Mouse (Mus musculus) retina, embryonic 14.5 days (tissue): ENCODE data around the gene Acox1.

Experiments used
- DNase-seq: peaks from one replicate; pipeline ENCODE4 v3.0.0-alpha.2; 2015; ENCODE audit warnings: low spot score

Gene Acox1

DNA sequence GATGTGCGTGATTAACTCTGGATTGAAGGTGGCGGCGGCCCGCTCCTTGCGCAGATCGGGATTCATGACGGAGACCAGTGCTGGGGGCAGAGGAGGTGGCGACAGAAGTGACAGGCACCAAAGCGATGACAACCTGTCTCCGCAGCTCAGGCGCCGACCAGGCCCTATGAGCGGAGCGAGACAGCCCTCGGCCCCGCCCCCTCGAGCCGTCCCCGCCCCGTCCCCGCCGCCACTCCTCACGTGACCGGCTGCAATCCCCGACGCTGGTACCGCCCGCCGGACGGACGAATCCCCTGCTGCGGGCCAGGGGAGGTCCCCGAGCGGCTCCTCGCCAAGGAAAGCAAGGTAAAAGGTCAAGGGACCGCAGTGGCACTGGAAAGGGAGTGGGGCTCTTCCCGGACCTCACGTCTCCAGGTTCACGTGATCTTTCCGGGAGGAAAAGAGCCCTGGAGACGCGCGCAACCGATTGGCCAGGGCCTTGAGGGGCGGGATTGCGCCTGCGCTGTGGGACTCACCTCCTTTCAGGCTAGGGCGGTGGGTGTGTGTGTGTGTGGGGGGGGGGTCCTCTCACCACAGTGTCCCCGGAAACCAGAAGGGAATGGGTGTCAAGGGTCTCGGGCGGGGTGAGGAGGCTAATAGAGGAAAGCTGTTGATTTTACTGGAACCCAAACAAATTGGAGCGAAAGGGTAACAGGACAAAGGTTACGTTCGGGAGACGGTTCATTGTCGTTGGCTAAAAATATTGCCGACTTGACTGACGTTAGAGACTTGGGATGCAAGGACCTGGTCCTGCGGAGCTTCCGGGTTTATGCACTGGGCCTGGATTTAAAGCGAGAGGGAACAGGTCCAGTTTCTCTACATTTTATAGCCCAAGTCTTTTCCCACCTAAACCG, at the start of gene Acox1, which contains the start of gene Ten1:
Acox1 (minus strand) TSS at position 407 of the 893 bp plus-strand sequence.
Ten1 (plus strand) TSS at position 217 of the 893 bp plus-strand sequence.
- peak; percentile 98 for DNase-seq

- DNase-seq, result no peak
Measured at GRCm38 (mm10) chr11:116247502-116248222, 48.8 kb upstream of the Acox1 start.

- no peak for DNase-seq
Measured at GRCm38 (mm10) chr11:116245616-116246015, 46.8 kb upstream of the Acox1 start.

DNA sequence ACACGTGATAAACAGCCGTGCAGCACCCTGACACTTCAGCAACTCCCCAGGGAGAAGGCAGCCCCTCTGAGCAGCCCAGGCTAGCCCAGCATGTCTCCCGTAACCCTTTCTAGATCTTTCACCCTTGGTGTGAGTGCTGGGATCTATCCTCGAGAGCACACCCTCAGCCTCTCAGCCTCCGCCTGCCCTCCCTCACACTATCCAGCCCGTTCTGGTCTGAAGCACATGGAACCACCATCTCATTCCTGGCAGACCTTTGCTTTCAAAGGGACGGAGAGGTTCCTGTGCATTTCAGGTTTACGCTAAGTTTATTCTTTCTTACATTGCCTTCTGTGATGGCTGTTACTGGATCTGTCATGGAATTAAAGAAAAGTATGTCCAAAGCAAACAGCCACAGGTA, 45.7 kb upstream of the Acox1 start:
- DNase-seq, result no peak

DNA sequence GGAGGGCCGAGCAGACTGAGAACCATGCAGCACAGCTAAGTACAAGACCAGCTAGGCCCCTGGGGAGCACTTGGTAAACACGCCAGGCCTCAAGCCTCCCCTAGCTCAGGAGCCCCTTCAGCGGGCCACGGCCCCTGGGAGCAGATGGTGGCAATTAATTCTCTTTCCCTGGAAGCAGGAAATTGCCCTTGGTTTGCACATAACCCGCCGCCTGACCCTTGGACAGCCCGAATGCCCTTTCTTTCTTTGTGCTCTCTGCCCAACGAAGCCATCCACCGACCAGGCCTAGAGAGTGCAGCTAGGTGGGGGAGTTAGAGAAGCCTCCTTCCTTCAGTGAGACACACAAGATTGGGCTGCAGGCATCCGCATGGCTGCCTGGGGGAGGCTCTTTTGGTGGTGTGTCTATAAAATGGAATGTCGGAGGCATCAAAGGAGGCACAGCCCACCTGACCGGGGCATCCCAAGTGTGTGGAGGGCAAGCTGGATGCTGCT, 42.9 kb upstream of the Acox1 start:
- peak; percentile 59 for DNase-seq

DNA sequence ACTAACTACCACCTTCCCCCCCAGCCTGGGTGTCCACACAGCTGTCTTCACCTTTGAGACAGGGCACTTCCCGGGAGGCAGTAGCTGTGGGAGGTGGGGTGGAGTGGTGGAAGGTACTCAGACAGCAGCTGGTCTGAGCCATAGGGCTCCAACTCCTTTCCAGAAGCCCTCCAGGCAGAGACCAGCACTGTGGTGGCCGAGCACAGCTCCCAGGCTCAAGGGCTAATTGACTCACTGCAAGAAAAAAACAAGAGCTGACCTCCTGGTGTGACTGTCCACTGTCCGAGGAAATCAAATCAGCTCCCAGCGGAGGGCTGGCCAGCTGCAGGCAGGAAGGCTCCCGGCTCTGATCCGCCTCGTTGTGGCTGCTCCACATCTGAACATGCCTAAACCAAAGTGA, 41.0 kb upstream of the Acox1 start:
- DNase-seq, result peak; percentile 72

DNA sequence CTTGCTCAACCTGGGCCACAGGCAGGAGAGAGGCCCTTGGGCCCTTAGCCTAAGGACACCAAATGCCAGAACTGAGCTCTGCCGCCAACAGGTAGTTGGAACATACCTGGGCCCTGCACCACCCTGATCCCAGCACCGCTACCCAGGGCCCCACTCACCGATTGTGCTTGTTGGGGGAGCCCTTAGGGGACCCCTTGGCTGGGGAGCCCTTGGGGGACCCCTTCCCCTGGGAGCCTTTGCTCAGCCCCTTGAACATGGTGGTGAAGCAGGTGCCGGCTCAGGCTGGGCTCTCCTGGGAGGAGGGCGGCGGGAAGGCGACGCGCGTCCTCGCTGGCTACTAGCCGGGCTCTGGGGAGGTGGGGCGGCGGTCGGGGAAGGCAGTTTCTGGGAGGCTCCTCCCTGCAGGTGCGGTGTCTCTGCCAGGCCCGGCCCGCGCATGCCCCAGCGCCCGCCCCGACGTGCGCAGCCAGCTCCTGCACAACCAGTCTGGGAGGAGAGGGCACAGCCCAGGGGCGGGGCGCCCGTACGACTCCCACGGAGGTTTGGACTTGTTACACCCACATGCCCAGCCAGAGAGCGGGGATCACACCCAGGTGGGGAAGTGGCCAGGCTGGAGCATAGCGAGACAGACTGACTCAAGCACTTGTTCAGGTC, 39.0 kb upstream of the Acox1 start, which contains the start of gene Evpl:
Evpl (minus strand) TSS at position 336 of the 654 bp plus-strand sequence.
- no peak for DNase-seq

GRCm38 (mm10) chr11:116234901-116235300, 36.1 kb upstream of the Acox1 start:
- no peak for DNase-seq

DNA sequence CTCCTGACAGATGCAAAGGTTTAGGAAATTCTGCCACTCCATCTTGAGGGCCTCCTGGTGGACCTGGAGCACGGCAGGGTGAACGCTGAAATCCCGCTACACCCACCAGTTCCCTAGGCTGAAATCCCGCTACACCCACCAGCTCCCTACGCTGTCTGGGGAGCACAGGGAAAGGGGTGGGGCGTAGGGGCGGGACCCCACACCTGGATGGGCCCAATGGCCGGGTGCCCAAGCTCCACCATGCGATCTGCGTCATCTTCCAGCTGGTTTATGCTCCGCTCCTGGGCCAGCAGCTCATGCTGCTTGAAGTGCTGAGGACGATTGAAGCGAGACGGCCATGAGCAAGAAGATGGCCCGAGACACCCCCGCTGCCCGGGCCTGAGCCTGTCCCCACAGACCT, 33.6 kb upstream of the Acox1 start:
- no peak for DNase-seq

DNA sequence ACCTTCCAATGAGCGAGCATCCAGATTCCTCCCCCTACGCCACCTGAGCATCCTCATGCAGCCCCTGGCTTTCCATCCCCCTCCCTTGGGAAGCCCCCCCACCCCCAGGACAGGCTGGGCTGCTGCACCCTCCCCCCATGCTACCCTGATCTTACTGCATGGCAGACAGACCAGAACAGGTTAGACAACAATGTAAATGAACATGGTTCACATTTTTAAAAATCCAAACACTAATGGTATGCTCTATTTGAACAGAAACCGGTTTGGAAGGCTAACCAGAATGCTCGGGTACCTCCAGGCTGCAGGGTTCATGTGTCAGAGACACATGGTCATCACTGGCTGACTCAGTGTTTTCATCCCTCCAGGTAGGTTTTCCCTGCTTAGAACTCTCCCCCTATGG, 29.9 kb upstream of the Acox1 start:
- no peak for DNase-seq

DNA sequence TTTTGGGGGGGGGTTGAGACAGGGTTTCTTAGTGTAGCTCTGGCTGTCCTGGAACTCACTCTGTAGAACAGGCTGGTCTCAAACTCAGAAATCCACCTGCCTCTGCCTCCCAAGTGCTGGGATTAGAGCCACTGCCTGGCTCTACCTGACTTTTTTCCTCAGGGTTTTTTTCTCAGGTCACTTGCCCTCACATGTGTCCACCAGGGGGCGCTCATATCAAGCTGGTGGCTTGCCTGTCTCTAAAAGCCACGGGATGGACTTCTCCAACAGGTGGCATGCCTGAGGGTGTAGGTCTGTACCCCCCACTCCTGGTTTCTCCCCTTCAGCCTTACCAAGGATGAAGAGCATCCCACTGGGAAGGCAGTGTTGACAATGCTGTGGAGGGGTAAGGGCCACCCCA, 27.6 kb upstream of the Acox1 start:
- peak; percentile 92 for DNase-seq

GRCm38 (mm10) chr11:116222740-116223059, 23.9 kb upstream of the Acox1 start:
- DNase-seq, result no peak

DNA sequence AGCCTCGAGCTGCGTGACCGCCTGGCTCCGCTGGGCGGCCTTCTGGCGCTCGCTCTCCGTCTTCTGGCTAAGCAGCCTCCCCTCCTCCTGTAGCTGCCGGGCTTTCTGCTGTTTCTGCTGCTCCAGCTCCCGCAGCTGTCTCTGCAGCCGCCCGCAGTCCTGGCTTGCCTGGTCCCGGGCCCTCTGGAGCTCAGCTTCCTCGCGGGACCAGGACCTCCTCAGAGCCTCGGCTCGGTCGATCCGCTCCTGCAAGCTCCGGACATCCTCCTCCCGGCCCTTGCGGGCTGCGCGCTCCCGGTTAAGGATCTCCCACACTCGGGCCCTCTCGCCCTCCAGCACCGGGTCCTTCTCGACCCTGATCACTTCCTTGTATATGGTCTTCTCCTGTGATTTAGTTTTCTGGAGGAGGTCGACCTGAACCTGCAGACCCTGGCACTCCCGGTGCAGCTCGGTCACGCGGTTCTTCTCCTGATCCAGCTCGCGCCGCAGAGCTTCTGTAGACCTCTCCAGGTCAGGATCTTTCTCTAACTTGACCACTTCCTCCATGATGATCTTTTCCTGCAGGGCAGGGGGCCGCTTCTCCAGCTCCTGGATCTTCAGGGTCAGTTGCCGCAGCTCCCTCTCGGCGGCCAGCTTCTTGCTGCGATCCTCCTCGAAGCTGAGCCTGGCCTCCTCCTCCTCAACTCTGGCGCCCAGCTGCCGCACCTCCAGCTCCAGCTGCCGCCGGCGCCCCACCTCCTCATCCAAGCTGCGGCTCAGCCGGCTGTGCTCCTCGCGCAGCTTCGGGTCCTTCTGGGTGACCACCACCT, 23.3 kb upstream of the Acox1 start:
- DNase-seq, result peak; percentile 47

DNA sequence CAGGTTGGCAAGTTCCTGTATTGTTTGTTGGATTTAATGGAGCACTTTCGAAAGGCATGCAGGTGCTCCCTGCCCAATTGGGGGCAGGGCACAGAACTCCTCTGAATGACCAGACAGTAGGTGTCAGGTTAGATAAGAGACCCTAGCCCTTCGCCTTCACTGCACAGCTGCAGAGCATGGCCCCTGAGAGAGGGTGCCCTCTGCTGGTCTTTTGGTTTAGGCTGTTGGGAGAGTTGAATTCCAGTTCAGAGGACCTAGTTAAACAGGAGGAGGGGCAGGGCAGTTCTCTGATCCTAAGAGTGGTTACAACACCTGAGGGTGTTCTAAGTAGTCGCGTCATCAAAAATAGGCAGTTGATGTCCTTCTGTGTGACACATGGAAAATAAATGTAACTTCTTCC, 21.0 kb upstream of the Acox1 start:
- peak; percentile 87 for DNase-seq

- peak; percentile 32 for DNase-seq
Measured at GRCm38 (mm10) chr11:116218737-116219400, 20.0 kb upstream of the Acox1 start.

DNA sequence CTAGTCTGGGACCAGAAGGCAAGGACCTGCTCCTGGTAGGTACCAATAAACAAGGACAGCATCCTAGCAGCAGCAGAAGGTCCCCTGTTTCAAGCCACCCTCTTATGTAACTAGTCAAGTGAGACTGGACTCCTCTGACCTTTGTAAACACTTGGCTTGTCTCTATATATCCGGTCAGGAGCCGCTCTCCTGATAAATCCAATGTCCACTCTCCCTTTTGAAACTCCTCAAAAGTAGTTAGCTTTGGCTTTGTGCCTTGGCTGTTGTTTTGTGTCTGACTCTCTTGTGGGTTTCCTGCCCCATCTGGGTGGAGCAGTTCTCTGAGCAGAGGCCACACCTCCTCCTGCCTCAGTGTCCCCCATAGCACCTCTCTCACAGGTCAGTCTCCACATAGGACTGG, 19.4 kb upstream of the Acox1 start:
- DNase-seq, result no peak

DNA sequence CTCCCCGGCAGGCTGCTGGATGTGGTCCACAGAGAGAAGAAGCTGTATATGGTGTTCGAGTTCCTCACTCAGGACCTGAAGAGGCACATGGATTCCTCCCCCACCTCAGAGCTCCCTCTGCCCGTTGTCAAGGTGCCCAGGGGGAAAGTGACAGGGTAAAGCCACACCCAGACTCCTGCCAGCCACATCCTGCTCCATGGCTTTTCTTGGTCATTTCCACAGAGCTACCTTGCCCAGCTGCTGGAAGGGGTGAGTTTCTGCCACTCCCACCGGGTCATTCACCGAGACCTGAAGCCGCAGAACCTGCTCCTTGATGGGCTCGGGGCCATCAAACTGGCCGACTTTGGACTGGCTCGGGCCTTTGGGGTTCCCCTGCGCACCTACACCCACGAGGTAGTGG, 17.7 kb upstream of the Acox1 start:
- no peak for DNase-seq

DNA sequence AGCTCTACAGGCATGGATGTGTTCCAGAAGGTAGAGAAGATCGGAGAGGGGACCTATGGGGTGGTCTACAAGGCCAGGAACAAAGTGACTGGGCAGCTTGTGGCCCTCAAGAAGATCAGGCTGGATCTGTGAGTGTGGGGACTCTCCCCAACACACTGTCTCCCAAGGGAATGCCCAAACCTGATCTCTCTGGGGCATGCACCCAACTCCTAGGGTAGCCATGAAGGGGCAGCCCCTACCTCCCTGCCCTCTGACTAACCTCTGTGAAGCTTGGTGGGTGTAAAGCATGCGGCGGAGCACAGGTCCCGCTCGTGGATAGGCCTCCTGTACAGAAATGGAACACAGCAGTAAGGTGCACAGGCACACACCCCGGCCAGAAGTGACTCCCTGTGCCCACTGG, 17.1 kb upstream of the Acox1 start:
- DNase-seq, result no peak

DNA sequence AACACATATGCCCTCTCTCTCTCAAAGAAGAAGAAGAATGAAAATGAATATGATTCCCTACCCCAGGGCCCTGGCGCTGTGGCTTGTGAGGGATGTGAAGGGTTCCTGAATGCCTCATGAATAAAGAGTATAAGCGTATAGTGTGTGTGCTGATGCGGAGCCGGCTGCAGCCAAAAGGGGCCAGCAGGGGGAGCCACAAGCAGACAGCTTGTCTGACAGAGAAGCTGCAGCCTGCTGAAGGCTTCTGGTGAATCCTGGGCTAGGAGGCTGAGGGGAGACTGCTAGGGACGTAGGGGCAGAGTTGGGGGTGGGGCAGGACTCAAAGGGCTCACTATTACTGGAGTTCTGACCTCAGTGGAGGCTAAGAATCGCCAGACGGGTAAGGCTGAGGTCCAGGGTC, 16.3 kb upstream of the Acox1 start:
- peak; percentile 34 for DNase-seq

DNA sequence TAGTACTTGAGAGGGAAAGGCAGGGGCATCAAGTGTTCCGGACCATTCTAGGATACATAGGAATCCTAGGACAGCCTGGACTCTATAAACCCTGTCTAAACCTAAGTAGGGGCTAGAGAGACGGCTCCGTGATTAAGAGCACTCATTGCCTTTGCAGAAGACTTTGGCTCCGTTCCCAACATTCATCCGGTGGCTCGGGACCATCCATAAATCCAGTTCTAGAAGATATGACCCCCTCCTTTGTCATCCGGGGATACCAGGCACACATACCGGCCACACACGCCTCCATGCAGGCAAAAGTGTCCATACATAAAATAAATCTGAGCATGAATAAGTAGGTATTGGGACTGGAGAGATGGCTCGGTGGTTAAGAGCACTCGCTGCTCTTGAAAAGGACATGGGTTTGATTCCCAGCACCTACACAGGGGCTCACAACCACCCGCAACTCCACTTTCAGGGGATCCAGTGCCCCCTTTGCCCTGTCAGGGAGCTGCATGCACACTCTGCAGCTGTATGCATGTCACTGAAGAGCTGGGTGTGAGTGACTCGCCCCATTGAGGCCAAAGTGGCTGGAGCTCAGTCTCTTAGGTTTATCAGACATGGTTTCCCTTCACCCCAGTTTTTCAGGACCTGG, 15.1 kb upstream of the Acox1 start:
- no peak for DNase-seq

DNA sequence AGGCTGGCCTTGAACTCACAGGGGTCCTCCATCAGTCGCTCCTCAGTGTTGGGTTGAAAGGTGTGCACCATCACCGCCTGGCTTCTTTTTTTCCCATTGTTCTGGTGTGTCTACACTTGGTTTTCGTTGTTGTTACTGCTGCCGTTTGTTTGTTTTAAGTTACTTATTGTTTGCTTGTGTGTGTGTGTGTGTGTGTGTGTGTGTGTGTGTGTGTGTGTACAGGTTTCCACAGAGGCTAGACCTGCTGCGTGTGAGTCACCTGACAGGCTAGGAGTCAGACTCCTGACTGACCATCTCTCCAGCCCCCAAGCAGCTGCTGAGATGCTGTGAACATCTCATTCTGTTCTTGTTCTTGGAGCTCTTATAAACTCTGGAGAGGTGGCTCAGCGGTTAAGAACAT, 14.0 kb upstream of the Acox1 start:
- no peak for DNase-seq
